Mouse (Mus musculus): ENCODE results near the gene Nrros.

- no peak for TF ChIP-seq CTCF (IDR thresholded peaks at IDR 0.05; ENCODE audit: low read depth)
- TF ChIP-seq EP300 (optimal IDR thresholded peaks at IDR 0.05), result no peak
Measured at GRCm38 (mm10) chr16:32190011-32190441, 24.6 kb upstream of the Nrros start.

Data from stomach, postnatal 0 days (tissue).